Mouse (Mus musculus): ENCODE measurements around the gene Zfp213. TPM values are rescaled to one million over a fixed set of nuclear protein-coding genes. Genes with fewer than 3 reads are reported as not detected.

Gene Zfp213
- total RNA-seq, 2 experiments from 2014 or later: 2.1 to 2.7 TPM

DNA sequence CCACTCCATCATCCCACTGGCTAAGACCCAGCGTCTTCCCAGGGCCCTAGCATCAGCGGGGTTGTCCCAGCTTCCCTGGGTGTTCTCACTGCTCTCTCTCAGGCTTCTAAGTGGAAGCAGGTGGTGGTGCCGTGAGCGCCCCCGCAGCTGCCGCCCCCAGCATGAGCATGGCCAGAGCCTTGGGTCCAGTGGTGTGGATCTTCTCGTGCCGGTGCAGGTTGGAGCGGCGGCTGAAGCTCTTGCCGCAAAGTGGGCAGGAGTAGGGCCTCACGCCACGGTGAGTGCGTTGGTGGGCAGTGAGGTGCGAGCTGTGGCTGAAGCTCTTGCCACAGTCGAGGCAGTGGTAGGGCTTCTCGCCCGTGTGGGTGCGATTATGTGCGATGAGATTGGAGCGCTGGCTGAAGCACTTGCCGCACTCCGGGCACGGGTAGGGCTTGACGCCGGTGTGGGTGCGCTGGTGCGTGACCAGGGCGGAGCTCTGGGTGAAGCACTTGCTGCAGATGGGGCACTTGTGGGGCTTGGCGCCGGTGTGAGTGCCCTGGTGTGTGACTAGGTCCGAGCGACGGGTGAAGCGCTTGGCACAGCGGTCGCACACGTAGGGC, 12.0 kb upstream of the Zfp213 start:
- ATAC-seq (ENCODE audit: poor library complexity, severe bottlenecking): no peak

DNA sequence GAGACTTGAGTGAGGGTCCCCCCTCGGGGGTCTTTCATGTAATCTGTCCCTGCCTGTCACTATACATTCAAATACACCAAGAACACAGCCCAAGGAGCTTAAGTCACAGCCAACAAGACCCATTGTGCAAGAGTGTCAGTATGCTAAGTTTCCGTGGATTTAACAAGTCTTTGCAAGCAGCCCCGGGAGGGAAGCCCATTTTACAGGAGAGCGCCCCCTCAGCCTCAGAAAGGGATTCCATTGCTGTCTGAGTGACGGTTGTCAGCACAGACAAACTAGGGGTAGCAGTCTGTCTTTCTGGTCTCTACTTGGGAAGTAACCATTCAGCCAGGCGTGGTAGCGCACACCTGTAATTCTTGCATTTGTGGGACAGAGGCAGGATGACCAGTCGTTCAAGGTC, 10.1 kb upstream of the Zfp213 start:
- ATAC-seq (ENCODE audit: poor library complexity, severe bottlenecking): no peak

DNA sequence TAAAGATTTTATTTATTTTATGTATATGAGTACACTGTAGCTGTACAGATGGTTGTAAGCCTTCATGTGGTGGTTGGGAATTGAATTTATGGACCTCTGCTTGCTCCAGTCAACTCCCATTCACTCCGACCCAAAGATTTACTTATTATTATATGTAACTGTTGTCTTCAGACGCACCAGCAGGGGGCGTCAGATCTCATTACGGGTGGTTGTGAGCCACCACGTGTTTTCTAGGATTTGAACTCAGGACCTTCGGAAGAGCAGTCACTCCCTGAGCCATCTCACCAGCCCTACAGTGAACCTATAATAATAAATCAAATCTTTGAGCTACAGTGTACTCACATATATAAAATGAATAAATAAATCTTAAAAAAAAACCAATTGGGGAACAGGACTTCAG, 8.0 kb upstream of the Zfp213 start:
- no peak for ATAC-seq (ENCODE audit: poor library complexity, severe bottlenecking)

DNA sequence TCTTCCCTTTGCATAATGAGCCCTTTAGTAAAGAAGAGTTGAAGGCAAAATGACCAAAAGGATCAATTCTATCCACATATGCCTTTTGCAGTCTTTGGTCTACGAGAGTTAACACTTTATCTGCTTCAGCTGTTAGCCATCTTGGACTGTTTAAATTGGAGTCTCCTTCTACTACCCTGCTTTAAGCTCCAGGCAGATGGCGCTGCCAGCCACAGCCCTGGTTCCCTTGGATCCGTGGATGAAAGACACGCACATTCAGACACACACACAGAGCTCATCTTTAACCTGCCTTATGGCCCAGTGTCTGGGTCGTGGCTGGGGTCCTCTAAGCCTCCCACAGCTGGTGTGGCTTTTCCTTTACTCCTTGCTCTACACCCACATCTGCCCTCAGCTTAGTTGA, 7.0 kb upstream of the Zfp213 start:
- no peak for ATAC-seq (ENCODE audit: poor library complexity, severe bottlenecking)

DNA sequence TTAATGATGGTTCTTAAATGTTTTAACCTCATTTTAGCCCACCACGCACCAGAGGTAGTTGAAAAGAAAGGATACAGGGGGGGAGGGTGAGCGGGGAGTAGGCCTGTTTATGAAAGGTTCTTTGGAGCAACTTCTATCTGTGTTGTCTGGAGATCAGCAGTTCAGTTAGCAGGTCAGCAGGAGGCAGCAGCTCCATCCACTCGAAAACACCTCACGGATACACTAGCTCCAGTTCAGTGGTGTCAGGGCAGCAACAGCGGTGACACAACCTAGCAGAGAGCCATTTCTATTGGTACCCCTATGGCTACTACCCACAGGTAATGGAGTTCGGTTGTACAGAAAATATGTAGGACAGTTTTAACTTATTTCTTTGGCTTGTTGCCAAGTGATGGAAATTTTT, 6.0 kb upstream of the Zfp213 start:
- peak; percentile 96 for ATAC-seq (ENCODE audit: poor library complexity, severe bottlenecking)

DNA sequence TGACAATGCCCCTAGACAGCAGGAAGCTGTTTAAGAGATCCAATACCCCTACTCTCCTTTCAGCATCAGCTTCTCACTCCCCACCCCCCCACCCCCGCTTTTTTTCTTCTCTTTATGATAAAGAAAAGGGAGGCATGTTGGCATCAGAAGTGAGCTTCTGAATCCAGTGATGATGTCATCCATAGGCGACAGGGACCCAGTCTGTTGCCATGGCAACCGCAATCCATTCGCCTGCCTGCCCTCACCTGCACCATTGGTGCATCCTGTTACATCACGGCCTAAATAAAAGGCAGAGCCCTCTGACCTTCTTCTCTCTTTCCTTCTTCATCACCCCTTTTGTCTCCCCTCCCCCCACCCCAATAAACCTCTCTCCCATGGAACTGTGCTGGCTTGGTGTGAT, 4.3 kb upstream of the Zfp213 start:
- ATAC-seq (ENCODE audit: poor library complexity, severe bottlenecking): no peak

DNA sequence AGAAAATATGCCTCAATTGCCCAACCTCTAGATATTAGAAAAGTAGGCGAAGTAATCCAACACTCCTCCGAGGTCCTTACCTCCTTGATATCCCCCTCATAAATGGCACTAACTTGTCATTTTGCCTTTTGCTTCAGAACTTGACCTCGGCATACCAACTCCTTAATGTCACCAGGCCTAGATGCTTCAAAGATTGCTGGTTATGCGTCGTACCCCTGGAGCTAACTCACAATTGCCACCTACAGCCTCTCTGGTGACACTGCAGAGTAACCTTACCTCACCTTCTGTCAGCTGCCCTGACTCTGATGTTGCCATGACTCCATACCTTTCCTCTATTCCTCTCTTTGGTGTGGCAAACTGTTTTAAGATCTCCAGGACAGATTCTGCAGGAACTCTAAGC, 2.7 kb upstream of the Zfp213 start:
- no peak for ATAC-seq (ENCODE audit: poor library complexity, severe bottlenecking)

DNA sequence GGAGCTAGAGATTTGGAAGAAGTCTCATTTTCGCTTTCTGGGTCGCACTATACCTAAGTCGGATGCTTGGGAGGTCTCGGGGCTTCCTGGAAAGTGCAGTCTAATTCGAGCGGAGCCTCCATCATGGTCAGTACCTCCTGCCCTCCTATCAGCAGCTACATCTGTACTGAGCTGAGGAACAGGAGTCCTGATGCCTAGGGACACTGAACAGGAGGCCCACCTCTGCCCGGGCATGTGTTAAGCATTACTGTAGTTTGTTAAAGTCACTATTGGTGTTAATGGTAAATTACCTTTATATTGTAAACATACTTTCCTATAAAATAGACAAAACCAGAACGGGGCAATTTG, 304 bp upstream of the Zfp213 start:
- ATAC-seq (ENCODE audit: poor library complexity, severe bottlenecking): no peak; the same call in 1 of the 2 replicates

DNA sequence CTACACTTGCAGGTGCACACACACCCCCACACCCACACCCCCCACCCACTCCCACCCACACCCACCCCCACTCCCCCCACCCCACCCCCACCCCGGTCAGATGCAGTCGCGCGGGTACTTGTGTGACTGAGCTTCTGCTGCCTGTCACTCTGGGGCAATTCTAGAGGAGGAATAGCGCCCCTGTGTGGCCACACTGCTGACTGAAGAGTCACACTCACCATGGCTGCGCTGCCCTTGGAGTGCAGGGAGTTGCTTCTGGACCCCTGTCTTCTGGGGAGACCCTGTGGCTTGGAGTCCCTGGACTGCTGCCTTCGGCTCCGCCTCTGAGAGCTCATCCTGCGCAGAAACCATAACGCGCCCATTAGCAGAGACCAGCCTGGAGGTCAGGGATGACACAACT, 4.3 kb downstream of the Zfp213 start:
- no peak for ATAC-seq (ENCODE audit: poor library complexity, severe bottlenecking)

DNA sequence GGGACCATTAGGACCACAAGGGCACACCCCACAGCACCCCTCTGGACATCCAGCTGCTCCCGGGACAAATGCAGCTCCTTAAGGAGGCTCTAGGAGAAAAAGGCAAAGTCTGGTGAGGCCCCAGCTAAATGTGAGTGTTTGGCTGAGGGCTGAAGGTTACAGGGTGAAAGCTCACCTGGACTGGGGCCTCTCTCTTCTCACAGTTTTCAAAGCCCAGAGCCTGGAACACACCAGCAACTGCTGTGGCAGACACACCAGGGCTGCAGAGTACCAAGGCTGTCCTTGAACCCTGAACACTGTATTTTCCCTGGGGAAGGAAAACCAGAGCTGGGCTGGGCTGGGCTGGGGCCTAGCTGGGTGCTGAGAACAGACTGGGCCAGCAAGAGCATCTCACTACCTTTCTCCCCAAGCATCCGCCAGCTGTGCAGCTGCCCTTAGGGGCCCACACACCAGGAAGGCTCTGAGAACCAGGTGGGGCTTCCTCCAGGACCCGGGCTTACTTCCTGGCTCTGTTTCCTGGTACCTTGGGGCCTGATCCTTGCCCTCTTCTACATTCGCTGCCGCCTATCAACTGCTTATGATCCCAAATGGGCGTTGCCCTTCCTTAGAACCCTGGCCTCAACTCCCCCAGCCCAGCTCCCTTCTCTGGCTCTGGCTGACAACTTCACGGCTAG, 8.7 kb downstream of the Zfp213 start:
- ATAC-seq (ENCODE audit: poor library complexity, severe bottlenecking): no peak

DNA sequence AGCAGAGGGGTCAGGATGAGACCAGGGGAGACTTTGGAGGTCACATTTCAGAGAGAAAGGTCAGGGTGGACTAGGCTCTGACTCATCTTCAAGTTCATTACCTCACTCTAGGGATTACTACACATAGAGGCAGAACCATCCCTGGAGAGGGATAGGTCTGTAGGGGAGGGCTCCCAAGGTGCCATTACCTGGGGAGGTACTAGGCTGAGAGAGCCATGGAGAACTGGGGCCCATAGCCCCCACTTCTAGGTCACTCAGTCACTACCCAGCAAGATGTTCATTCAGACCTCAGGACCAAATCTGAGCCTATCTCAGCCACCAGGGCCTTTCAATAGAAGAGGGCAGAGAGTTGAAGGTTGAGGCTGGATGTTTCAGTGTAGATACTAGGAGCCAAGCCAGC, 9.7 kb downstream of the Zfp213 start:
- ATAC-seq (ENCODE audit: poor library complexity, severe bottlenecking): no peak

DNA sequence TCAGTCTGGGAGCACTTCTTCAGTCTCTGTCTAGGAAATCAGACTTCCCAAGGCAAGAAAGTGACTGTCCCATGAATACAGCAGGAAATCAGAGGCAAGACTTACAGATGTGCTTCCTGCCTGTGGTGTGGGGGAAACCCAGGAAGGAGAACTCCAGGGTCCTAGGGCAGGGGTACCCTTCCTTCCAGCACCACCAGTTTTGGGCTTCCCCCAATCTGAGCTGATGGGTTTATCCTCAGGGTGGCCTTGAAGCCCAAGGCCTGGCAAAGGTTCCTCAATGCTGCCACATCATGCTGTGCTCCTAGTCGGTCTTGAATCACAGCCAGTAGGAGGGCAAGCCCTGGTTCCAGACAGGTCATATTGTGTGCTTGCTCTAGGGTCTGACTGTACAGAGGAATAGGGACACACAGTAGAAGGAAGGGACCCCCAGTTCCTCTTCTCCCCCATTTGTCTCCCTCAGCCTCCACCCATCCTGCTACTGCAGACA, 10.4 kb downstream of the Zfp213 start:
- no peak for ATAC-seq (ENCODE audit: poor library complexity, severe bottlenecking)

DNA sequence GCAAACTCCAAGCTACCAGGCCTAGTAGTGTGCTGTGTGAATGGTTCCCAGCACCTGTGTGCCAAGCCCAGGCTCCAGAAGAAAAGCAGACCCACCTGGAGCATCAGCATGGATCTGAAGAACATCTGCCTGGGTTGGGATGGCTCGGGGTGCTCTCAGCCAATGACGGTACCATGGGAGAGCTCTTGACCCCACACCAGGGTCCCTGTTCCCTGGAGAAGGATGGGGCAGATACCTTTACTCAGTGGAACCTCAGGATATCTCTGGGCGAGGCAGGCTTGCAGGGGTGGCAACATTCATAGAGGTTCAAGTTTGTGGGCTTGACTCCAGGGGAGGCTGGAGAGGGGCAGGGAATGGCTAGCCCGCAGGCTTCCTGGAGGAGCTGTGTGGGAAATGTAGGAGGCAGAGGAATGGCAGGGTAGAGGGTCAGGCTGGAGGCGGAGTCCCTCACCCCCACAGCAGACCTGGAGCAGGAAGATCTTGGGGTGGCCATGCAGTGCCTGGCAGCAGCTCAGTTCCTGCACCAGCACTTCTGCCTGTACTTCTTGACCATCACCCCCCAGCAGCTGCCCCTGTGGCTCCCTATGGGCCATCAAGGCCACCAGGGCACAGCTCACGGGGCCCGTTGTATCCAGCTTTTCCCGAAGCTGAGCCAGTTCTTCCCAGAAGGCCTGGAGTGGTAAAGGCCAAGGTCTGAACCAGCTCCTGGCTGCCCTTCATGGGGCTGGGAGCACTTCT, 11.0 kb downstream of the Zfp213 start:
- no peak for ATAC-seq (ENCODE audit: poor library complexity, severe bottlenecking)

DNA sequence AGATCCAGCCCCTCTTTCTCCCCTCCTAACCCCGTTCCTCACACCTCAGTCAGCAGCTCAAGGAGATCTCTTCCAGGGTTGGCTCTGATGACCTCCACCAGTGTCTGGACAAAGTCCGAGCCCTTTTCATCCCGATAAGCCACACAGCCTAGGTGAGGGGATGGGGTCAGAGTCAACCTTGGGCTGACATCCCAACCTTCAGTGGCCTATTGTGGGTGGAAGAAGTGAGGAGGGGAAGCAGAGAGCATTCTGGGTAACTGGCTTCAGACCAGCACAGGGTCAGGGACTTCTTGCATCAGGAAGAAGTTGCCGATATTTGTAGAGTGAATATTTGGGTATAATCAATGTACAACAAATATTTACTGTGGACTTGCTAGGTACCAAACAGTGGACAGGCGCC, 12.1 kb downstream of the Zfp213 start:
- no peak for ATAC-seq (ENCODE audit: poor library complexity, severe bottlenecking)

DNA sequence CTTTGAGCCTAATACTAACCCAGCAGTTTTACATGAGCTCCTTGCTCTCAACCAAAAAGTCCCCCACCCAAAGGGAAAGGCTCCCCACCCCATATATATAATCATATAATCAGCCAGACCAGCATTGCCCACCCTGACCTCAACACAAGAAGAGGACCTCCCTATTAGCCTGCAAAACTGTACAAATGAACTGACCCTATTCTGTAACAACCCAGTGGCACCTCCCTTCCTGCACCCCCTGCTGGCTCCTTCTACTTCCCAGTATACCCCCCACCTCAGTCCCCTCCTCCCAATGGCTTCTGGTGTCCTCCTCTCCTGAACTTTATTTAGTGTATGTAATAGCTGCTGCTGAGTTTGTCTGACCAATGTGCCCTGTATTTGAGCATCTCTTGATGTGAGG, 12.6 kb downstream of the Zfp213 start:
- ATAC-seq (ENCODE audit: poor library complexity, severe bottlenecking): no peak

DNA sequence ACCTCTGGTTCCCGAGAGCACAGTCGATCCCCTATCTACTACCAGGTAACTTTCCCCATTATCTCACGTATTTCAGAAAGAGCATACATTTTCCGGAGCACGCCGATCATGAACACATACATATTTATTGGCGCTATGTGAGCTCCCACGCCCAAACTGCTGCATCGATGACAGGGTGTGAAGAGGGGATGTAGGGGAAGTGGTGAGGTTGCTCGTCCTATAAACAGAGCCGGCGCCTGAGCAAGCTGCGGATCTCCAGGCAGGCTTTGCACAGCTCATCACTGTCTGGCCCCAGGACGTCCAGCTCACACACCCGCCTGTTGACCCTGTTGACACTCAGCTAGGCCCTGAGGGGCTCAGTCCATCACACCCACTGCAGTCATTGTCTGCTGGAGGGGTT, 13.2 kb downstream of the Zfp213 start:
- peak; percentile 27 for ATAC-seq (ENCODE audit: poor library complexity, severe bottlenecking)

DNA sequence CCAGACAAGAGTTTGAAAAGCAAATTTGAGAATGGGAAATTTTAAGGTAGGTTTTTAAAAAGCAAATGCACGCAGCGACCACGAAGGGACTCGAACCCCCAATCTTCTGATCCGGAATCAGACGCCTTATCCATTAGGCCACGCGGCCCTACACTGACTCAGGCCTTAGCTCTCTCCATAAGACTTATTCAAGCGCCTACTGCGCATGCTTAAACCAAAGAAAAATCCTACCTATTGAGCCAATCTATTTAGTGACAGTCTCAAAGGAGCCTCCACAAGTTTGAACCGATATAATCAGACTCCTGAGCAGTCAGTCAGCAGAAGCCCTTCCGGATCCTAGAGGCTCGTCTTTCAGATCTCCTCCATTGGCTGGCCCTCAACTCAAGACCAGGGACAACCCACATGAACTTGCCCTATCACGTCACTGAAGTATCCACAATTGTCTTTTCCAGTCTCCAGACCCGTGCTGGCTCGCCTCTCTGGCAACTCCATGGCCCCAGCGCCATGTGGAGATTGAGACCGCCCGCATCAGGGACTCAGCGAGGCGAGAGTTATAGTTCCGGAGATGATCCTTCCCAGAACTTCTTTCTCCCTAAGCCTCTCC, 13.7 kb downstream of the Zfp213 start:
- ATAC-seq (ENCODE audit: poor library complexity, severe bottlenecking): peak; percentile 43

DNA sequence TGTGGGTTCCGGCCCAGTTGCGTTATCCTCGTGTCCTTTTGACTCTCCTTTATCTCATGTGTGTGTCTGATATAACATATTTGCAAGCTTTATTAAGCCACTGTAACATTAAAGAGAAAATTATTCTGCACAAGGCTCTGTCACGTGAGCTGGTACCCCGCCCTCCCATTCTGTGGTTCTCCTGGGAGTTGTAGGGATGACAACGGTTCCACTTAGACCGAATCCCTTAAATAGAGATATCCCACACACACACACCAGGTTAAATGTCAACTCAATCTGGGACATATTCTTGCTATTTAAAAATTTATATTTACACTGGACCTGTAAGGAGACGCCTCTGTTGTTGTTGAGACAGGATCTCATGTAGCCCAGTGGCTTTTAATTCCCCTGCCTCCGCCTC, 14.6 kb downstream of the Zfp213 start:
- no peak for ATAC-seq (ENCODE audit: poor library complexity, severe bottlenecking)

DNA sequence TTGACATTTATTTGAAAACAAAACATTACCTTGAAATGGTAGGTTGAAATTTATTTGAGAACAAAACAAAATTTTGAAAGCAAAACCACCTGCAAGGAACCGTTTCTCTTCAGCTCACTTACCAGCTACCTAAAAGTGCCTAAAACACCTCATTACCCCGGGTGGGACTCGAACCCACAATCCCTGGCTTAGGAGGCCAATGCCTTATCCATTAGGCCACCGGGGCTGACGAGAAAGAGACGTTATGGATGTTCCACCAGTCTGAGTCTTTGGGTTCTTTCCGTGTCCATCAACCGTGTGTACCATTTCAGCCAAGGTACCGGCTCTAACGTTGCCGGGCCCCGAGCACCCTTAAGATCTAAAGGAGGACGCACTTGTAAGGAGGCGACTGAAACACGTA, 15.4 kb downstream of the Zfp213 start:
- ATAC-seq (ENCODE audit: poor library complexity, severe bottlenecking): peak; percentile 14

DNA sequence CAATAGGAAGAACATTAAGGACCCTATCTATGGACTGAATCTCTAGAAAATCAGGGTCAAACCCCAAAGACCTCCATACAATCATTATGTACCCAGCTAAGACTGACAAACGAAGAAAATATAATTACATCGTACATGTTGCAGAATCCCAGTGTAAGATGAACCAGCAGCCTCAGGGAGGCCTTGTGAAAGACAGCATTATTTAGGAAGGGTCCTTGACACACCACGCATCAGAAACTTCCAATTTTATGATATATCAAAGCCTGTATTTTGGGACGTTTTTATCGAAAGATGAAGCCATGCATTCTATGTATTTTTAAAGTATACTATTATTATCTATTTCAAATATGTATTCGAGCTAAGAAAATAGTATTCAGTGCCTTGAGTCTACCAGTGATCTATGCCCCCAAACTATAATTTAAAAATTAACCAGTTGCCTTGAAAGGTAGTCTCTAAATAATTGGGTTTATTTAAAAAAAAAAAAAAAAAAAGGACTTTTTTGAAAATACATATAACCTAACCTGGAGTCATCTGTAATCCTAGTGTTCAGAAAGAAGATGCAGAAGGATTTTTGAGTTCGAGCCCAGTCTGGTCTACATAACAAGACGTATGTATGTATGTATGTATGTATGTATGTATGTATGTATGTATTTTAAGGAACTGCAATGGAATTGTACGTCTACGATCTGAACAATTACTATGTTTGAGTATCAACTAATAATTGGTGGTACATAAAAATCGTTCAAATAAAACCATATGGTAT, 16.2 kb downstream of the Zfp213 start:
- ATAC-seq (ENCODE audit: poor library complexity, severe bottlenecking): no peak
